ENCODE assay signal across 11 mouse cellular contexts in genomic region chr8:117422343-117422742, GRCm38 (mm10).
DNase-seq lines count a peak whose midpoint lies in the region; ATAC-seq and TF ChIP-seq lines count a peak whose summit lies in the region.
"Had no signal": no experiment of that assay in that cellular context is flagged by ENCODE, and none has a peak within 500 bp of the region (broad histone marks: within the 10 kb centered on the region; RNA-seq: fewer than 3 reads in every experiment).

No protein-coding gene starts in this region.

- H3K4me2 ChIP-seq in forebrain, postnatal 0 days (ENCODE audit: low read depth) = no peak overlapping the region
- H3K4me2 ChIP-seq in forebrain, embryonic 13.5 days = no peak overlapping the region
- H3K4me2 ChIP-seq in hindbrain, embryonic 15.5 days = no peak overlapping the region
- H3K4me2 ChIP-seq in hindbrain, embryonic 11.5 days (replicated peaks; ENCODE audit: low read depth, low read length) = no peak overlapping the region
- H3K4me2 ChIP-seq: lung, embryonic 14.5 days had no signal

- H3K27me3 ChIP-seq in forebrain, postnatal 0 days (ENCODE audit: insufficient read depth, low read length) = no peaks in the 10 kb centered on the region
- no peaks in the 10 kb centered on the region for H3K27me3 ChIP-seq in forebrain, embryonic 13.5 days
- no peaks in the 10 kb centered on the region for H3K27me3 ChIP-seq in hindbrain, embryonic 15.5 days
- no peaks in the 10 kb centered on the region for H3K27me3 ChIP-seq in hindbrain, embryonic 11.5 days (ENCODE audit: control insufficient read depth, insufficient read depth, low read length)

- WGBS in forebrain, postnatal 0 days = 60% methylated on average over 6 of the region's 6 CpGs
- 80% methylated on average over 6 of the region's 6 CpGs for WGBS in forebrain, embryonic 13.5 days
- WGBS in hindbrain, embryonic 15.5 days = 68% methylated on average over 6 of the region's 6 CpGs
- WGBS in hindbrain, embryonic 11.5 days = 96% methylated on average over 6 of the region's 6 CpGs

- no peak for ATAC-seq in forebrain, postnatal 0 days
- ATAC-seq in forebrain, embryonic 13.5 days = no peak
- no peak for ATAC-seq in hindbrain, embryonic 15.5 days (ENCODE audit: low FRiP score, low read depth)
- no peak for ATAC-seq in hindbrain, embryonic 11.5 days (ENCODE audit: low FRiP score)

- H3K4me1 ChIP-seq in forebrain, postnatal 0 days (ENCODE audit: insufficient read depth) = no peaks in the 10 kb centered on the region; the same call in 1 of the 2 replicates
- H3K4me1 ChIP-seq in forebrain, embryonic 13.5 days = 0 out of 2 replicates have a peak, but pooled peaks cover 4% of the 10 kb centered on the region
- H3K4me1 ChIP-seq in hindbrain, embryonic 15.5 days (replicated peaks) = peaks cover 19% of the 10 kb centered on the region
- H3K4me1 ChIP-seq in hindbrain, embryonic 11.5 days (replicated peaks; ENCODE audit: control insufficient read depth, insufficient read depth, low read length) = no peaks in the 10 kb centered on the region
- H3K4me1 ChIP-seq: midbrain, embryonic 10.5 days had no signal

- no peak overlapping the region for H3K9ac ChIP-seq in forebrain, postnatal 0 days
- H3K9ac ChIP-seq in forebrain, embryonic 13.5 days = no peak overlapping the region
- no peak overlapping the region for H3K9ac ChIP-seq in hindbrain, embryonic 15.5 days
- H3K9ac ChIP-seq in hindbrain, embryonic 11.5 days (ENCODE audit: low read depth, low read length) = no peak overlapping the region
- H3K9ac ChIP-seq: lung, embryonic 14.5 days had no signal

- intact Hi-C loops in left cerebral cortex, postnatal 25 days (cut with DNase I) = loop anchor here (5.0 kb wide), 1 partner anchor 35 kb away; no protein-coding TSS in a partner anchor

- H3K4me3 ChIP-seq in forebrain, postnatal 0 days (ENCODE audit: low read depth, low read length) = no peak overlapping the region
- no peak overlapping the region for H3K4me3 ChIP-seq in forebrain, embryonic 13.5 days
- H3K4me3 ChIP-seq in hindbrain, embryonic 15.5 days = no peak overlapping the region
- no peak overlapping the region for H3K4me3 ChIP-seq in hindbrain, embryonic 11.5 days (ENCODE audit: low read depth, low read length)
- H3K4me3 ChIP-seq: heart, adult 2 months; midbrain, embryonic 10.5 days had no signal

- peaks cover 26% of the 10 kb centered on the region for H3K36me3 ChIP-seq in forebrain, postnatal 0 days (ENCODE audit: insufficient read depth)
- peaks cover 55% of the 10 kb centered on the region for H3K36me3 ChIP-seq in forebrain, embryonic 13.5 days (ENCODE audit: poor library complexity, severe bottlenecking)
- peaks cover 11% of the 10 kb centered on the region for H3K36me3 ChIP-seq in hindbrain, embryonic 15.5 days
- no peaks in the 10 kb centered on the region for H3K36me3 ChIP-seq in hindbrain, embryonic 11.5 days (ENCODE audit: control insufficient read depth, insufficient read depth, low read length)

- H3K9me3 ChIP-seq in forebrain, postnatal 0 days (ENCODE audit: low read length) = no peaks in the 10 kb centered on the region
- no peaks in the 10 kb centered on the region for H3K9me3 ChIP-seq in forebrain, embryonic 13.5 days (replicated peaks)
- H3K9me3 ChIP-seq in hindbrain, embryonic 15.5 days = no peaks in the 10 kb centered on the region
- H3K9me3 ChIP-seq in hindbrain, embryonic 11.5 days (ENCODE audit: control insufficient read depth, low read length) = no peaks in the 10 kb centered on the region
- H3K9me3 ChIP-seq: midbrain, embryonic 10.5 days had no signal

- no peak for TF ChIP-seq CTCF in forebrain, postnatal 0 days (IDR thresholded peaks at IDR 0.05; ENCODE audit: low read depth)

- peak; percentile 31 for DNase-seq in forebrain, postnatal 0 days
- no peak for DNase-seq in hindbrain, embryonic 11.5 days (ENCODE audit: low spot score)
- peak; percentile 28 for DNase-seq in NIH3T3 (ENCODE audit: low read depth)
- DNase-seq in left cerebral cortex, postnatal 25 days (ENCODE audit: low spot score in 2 of 2) = peak; percentile 54 to 83
- DNase-seq in thymus, postnatal 4 days = no peak
- DNase-seq in embryo, embryonic 10 days (ENCODE audit: low spot score) = no peak
- DNase-seq: lung, embryonic 14.5 days had no signal

- H3K27ac ChIP-seq in forebrain, postnatal 0 days (ENCODE audit: low read depth, low read length) = peak overlapping the region; percentile 68
- no peak overlapping the region; the same call in 1 of the 2 replicates for H3K27ac ChIP-seq in forebrain, embryonic 13.5 days
- peak overlapping the region; percentile 9 for H3K27ac ChIP-seq in hindbrain, embryonic 15.5 days (replicated peaks)
- no peak overlapping the region for H3K27ac ChIP-seq in hindbrain, embryonic 11.5 days (ENCODE audit: low read depth, low read length)
- H3K27ac ChIP-seq: midbrain, embryonic 10.5 days had no signal

Comparison
In these comparisons a context has a peak if more than half of its experiments do, and no peak if none do; other contexts are left out.
1. H3K27ac ChIP-seq: peak in forebrain, postnatal 0 days (single experiment) and hindbrain, embryonic 15.5 days (single experiment); none in forebrain, embryonic 13.5 days (single experiment) and hindbrain, embryonic 11.5 days (single experiment).
2. DNase-seq: peak in forebrain, postnatal 0 days (single experiment), NIH3T3 (single experiment) and left cerebral cortex, postnatal 25 days (2 of 2); none in hindbrain, embryonic 11.5 days (single experiment), thymus, postnatal 4 days (single experiment) and embryo, embryonic 10 days (single experiment).